ENCODE assay signal across 12 mouse cellular contexts in genomic region chr14:19970845-19971244, GRCm38 (mm10). TPM values are rescaled to one million over a fixed set of nuclear protein-coding genes. Genes with fewer than 3 reads are reported as not detected.
A peak's percentile ranks its signal among the peaks of the same experiment; 100 is the strongest.
DNase-seq lines count a peak whose midpoint lies in the region; ATAC-seq lines count a peak whose summit lies in the region.
"Had no signal": no experiment of that assay in that cellular context is flagged by ENCODE, and none has a peak within 500 bp of the region (broad histone marks: within the 10 kb centered on the region; RNA-seq: fewer than 3 reads in every experiment).

No protein-coding gene starts in this region.

- H3K27ac ChIP-seq in midbrain, embryonic 10.5 days (replicated peaks) = peak overlapping the region; percentile 23; the same call in 1 of the 2 replicates
- no peak overlapping the region for H3K27ac ChIP-seq in midbrain, embryonic 11.5 days (ENCODE audit: low read depth, low read length)
- peak overlapping the region; percentile 40; the same call in 1 of the 2 replicates for H3K27ac ChIP-seq in embryonic facial prominence, embryonic 15.5 days (replicated peaks)
- H3K27ac ChIP-seq in liver, embryonic 12.5 days = no peak overlapping the region
- H3K27ac ChIP-seq: limb, embryonic 12.5 days; neural tube, embryonic 12.5 days had no signal

- peaks cover 65% of the 10 kb centered on the region for H3K4me1 ChIP-seq in midbrain, embryonic 10.5 days
- H3K4me1 ChIP-seq in midbrain, embryonic 11.5 days (ENCODE audit: control insufficient read depth, insufficient read depth, low read length) = peaks cover 23% of the 10 kb centered on the region
- peaks cover 32% of the 10 kb centered on the region for H3K4me1 ChIP-seq in embryonic facial prominence, embryonic 15.5 days
- H3K4me1 ChIP-seq in liver, embryonic 12.5 days = peaks cover 43% of the 10 kb centered on the region

- no peak for DNase-seq in midbrain, embryonic 10.5 days (ENCODE audit: low spot score)
- no peak for DNase-seq in midbrain, embryonic 11.5 days (ENCODE audit: low spot score, missing footprints)
- DNase-seq in splenic B cell, adult 2 months (ENCODE audit: low read depth, low spot score) = peak; percentile 74
- no peak for DNase-seq in gastrocnemius, adult 18-20 months (ENCODE audit: low spot score)
- DNase-seq in MN1 (ENCODE audit: low spot score) = no peak
- DNase-seq: cerebellum, adult 9-10 months; heart, postnatal 36 days; thymus, adult 18-20 months had no signal

- H3K4me2 ChIP-seq in midbrain, embryonic 11.5 days = no peak overlapping the region
- H3K4me2 ChIP-seq in embryonic facial prominence, embryonic 15.5 days (replicated peaks) = no peak overlapping the region
- H3K4me2 ChIP-seq in liver, embryonic 12.5 days = peak overlapping the region; percentile 21
- H3K4me2 ChIP-seq: limb, embryonic 12.5 days; neural tube, embryonic 12.5 days had no signal

- ATAC-seq in midbrain, embryonic 11.5 days (ENCODE audit: low FRiP score) = no peak
- ATAC-seq in embryonic facial prominence, embryonic 15.5 days (ENCODE audit: insufficient number of reproducible peaks, low FRiP score, low TSS enrichment, low read depth) = no peak; the same call in 1 of the 2 replicates
- ATAC-seq in liver, embryonic 12.5 days = no peak

- H3K9me3 ChIP-seq in midbrain, embryonic 10.5 days (replicated peaks) = no peaks in the 10 kb centered on the region
- H3K9me3 ChIP-seq in midbrain, embryonic 11.5 days (ENCODE audit: control insufficient read depth, low read length) = no peaks in the 10 kb centered on the region
- no peaks in the 10 kb centered on the region for H3K9me3 ChIP-seq in embryonic facial prominence, embryonic 15.5 days (replicated peaks)
- no peaks in the 10 kb centered on the region for H3K9me3 ChIP-seq in liver, embryonic 12.5 days (replicated peaks)
- H3K9me3 ChIP-seq: limb, embryonic 12.5 days; neural tube, embryonic 12.5 days had no signal

- 76% methylated on average over 3 of the region's 3 CpGs for WGBS in midbrain, embryonic 10.5 days
- 70% methylated on average over 3 of the region's 3 CpGs for WGBS in midbrain, embryonic 11.5 days
- 44% methylated on average over 3 of the region's 3 CpGs for WGBS in embryonic facial prominence, embryonic 15.5 days
- WGBS in liver, embryonic 12.5 days (ENCODE audit: insufficient replicate concordance) = 15% methylated on average over 3 of the region's 3 CpGs

- H3K27me3 ChIP-seq in midbrain, embryonic 10.5 days (ENCODE audit: low read depth, poor library complexity, severe bottlenecking) = no peaks in the 10 kb centered on the region
- no peaks in the 10 kb centered on the region for H3K27me3 ChIP-seq in midbrain, embryonic 11.5 days (ENCODE audit: control insufficient read depth, insufficient read depth, low read length)
- no peaks in the 10 kb centered on the region for H3K27me3 ChIP-seq in embryonic facial prominence, embryonic 15.5 days
- no peaks in the 10 kb centered on the region for H3K27me3 ChIP-seq in liver, embryonic 12.5 days (replicated peaks)
- no peaks in the 10 kb centered on the region for H3K27me3 ChIP-seq in splenic B cell, adult 2 months (ENCODE audit: control insufficient read depth, insufficient read depth, low read length, poor library complexity, severe bottlenecking)
- H3K27me3 ChIP-seq: limb, embryonic 12.5 days; neural tube, embryonic 12.5 days had no signal

- no peak overlapping the region; the same call in 1 of the 2 replicates for H3K9ac ChIP-seq in midbrain, embryonic 11.5 days (ENCODE audit: low read length)
- H3K9ac ChIP-seq in embryonic facial prominence, embryonic 15.5 days = no peak overlapping the region
- H3K9ac ChIP-seq in liver, embryonic 12.5 days = no peak overlapping the region
- H3K9ac ChIP-seq: limb, embryonic 12.5 days; neural tube, embryonic 12.5 days had no signal

- H3K36me3 ChIP-seq in midbrain, embryonic 10.5 days = 0 out of 2 replicates have a peak, but pooled peaks cover 3% of the 10 kb centered on the region
- no peaks in the 10 kb centered on the region for H3K36me3 ChIP-seq in midbrain, embryonic 11.5 days (ENCODE audit: control insufficient read depth, insufficient read depth, low read length)
- H3K36me3 ChIP-seq in embryonic facial prominence, embryonic 15.5 days = no peaks in the 10 kb centered on the region
- H3K36me3 ChIP-seq in liver, embryonic 12.5 days = no peaks in the 10 kb centered on the region
- no peaks in the 10 kb centered on the region for H3K36me3 ChIP-seq in splenic B cell, adult 2 months (ENCODE audit: control insufficient read depth, insufficient read depth, low read length, poor library complexity, severe bottlenecking)
- H3K36me3 ChIP-seq: limb, embryonic 12.5 days; neural tube, embryonic 12.5 days had no signal

- no peak overlapping the region for H3K4me3 ChIP-seq in midbrain, embryonic 10.5 days
- no peak overlapping the region for H3K4me3 ChIP-seq in midbrain, embryonic 11.5 days (ENCODE audit: low read depth, low read length)
- H3K4me3 ChIP-seq in embryonic facial prominence, embryonic 15.5 days (replicated peaks) = no peak overlapping the region
- H3K4me3 ChIP-seq in liver, embryonic 12.5 days = no peak overlapping the region
- H3K4me3 ChIP-seq: limb, embryonic 12.5 days; neural tube, embryonic 12.5 days had no signal

RNA-seq across cellular contexts. Expression of gene Gng2, which starts 6.6 kb away (rescaled TPM):
- 82.4 and 121 TPM in 2 replicates for polyA plus RNA-seq in midbrain, embryonic 10.5 days (2016; fragmentation: Nextera tagmentation; extraction: Ambion mirVana)
- 134 and 152 TPM in 2 replicates for polyA plus RNA-seq in midbrain, embryonic 11.5 days (2014; fragmentation: Nextera tagmentation; extraction: Ambion mirVana)
- polyA plus RNA-seq in embryonic facial prominence, embryonic 15.5 days (2015; fragmentation: Nextera tagmentation; extraction: Ambion mirVana) = 56.9 and 67.6 TPM in 2 replicates
- 10.7 and 11.8 TPM in 2 replicates for polyA plus RNA-seq in liver, embryonic 12.5 days (2016; fragmentation: Nextera tagmentation; extraction: Ambion mirVana)
- 1 to 10 TPM; 2.4 to 6.6 TPM for total RNA-seq in gastrocnemius, adult 18-20 months (2021)

Comparison
In these comparisons a context has a peak if more than half of its experiments do, and no peak if none do; other contexts are left out.
1. H3K27ac ChIP-seq: peak in midbrain, embryonic 10.5 days (single experiment) and embryonic facial prominence, embryonic 15.5 days (single experiment); none in midbrain, embryonic 11.5 days (single experiment) and liver, embryonic 12.5 days (single experiment).